Mouse (Mus musculus) G1E (cell line): ENCODE results near the gene Ndufa11.

Experiments used
- CTCF ChIP-seq: IDR thresholded peaks from 2 replicates; pipeline ENCODE4 v1.5.1; 2012; ENCODE audit warnings: low read depth, low read length, inconsistent platforms, mixed read lengths
- GATA1 ChIP-seq: IDR thresholded peaks from 2 replicates; pipeline ENCODE4 v1.6.1; 2012; ENCODE audit warnings: borderline replicate concordance, low read length, inconsistent platforms, mixed read lengths
- GATA2 ChIP-seq: IDR thresholded peaks from 2 replicates; pipeline ENCODE4 v1.6.1; 2012; ENCODE audit warnings: low read depth, low read length, inconsistent platforms, borderline replicate concordance
- TAL1 ChIP-seq: conservative IDR thresholded peaks from 2 replicates; pipeline ENCODE4 v1.6.1; 2012; ENCODE audit warnings: low read depth, low read length, inconsistent platforms, mixed read lengths

DNA sequence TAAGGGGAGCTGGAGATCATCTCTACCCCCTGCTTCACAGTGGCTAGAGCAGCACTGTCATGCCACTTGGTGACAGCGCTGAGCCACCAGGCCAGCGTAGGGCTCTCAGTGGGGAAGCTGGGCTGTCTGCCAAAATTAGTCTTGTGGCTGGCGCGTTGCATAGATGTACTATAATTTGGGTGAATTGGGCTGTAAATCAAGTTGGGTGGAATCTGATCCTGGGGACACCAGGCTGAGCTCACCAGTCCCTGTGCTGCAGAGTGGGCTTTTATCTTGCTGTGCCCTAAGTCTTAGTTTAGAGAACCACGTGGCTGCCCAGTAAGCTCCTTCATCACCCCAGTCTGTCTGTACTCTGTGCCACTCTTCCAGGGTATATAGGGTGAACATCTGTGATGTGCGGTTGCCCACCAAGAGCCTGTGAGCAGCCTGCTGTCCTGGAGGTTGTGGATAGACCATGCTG lies 23.7 kb upstream of the Ndufa11 start:
- TF ChIP-seq GATA1 (no peak), CTCF (no peak), GATA2 (no peak), TAL1 (no peak)
